Mouse (Mus musculus): Measurements from ENCODE around the gene Large2. TPM values are rescaled to one million over a fixed set of nuclear protein-coding genes. Genes with fewer than 3 reads are reported as not detected.
"Not testable (repeated sequence)": the region's sequence is repeated elsewhere in the genome, so short reads cannot be mapped to it uniquely, and the experiment has no call there.

Large2 gene
- polyA plus RNA-seq, 1 experiment: 0.31 TPM

DNA sequence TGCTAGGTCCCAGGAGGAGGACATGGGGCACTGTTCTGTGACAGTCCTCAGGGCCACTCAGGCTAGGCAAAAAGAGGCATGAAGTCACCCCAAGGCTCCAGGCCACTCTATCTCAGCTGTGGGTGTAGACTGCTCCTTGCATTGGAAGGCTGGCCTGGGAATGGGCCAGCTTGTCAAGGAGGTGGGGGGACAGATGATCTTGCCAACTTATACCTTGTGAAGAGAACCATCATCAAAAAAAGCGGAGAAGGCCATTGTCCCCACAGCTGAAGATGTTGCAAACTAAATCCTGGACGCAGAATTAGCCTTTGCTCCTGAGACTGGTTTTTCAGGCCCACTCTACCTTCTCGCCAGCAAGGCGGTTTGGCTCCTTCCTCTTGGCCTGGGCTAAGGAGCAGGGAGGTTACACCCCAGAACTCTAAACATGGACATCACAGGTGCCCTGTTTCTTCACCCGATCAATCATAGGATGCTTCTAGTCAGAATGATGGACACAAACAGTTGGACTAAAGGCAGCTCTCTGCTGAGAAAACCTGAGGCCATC lies 29.2 kb upstream of the Large2 start:
- TF ChIP-seq POLR2A (IDR thresholded peaks at IDR 0.05; ENCODE audit: extremely low read depth, insufficient read depth, low read length) (no peak), CTCF (IDR thresholded peaks at IDR 0.05; ENCODE audit: extremely low read depth, insufficient read depth, low read length) (no peak)
- Histone ChIP-seq H3K4me1 (ENCODE audit: control insufficient read depth, insufficient read depth, low read length) (peaks cover 6% of the 10 kb centered on the region; the same call in 1 of the 2 replicates), H3K27ac (ENCODE audit: insufficient read depth, low read length) (peak overlapping the region; percentile 11; the same call in 1 of the 2 replicates), H3K4me3 (ENCODE audit: insufficient read depth, low read length) (no peak overlapping the region)

DNA sequence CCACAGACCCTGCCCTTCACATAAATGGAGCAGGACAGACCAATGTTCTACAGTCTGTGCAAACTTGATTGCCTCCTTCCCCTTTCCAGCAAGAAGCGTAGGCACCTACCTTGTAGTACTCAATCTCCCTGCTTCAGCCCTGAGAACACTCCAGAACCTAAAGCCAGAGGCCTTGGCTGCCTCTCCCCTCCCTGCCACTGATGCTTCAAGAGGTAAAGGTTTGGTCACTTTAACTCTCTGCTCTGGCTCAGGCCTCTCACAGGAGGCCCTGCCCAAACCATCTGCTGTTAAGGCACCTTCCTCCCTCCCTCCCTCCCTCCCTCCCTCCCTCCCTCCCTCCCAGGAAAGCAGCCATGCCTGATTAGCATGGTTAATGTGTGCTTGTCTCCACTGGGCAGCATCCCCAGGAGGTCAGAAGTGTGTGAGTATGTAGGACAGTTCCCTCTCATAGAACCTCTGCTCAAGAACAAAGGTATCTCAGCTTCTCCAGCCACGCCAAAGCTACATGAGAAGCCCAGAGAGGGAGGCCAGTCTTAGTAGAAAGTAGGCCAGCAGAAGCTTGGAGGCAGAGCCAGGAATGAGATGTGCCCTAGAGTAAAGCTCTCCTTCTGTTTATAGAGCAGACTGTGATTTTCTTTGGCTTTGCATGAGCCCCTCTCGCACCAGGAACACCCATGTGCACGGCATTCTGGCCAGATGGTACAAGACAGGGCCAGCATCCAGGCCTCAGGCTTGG lies 28.1 kb upstream of the Large2 start:
- Histone ChIP-seq H3K4me1 (ENCODE audit: control insufficient read depth, insufficient read depth, low read length) (peaks cover 9% of the 10 kb centered on the region; the same call in 1 of the 2 replicates), H3K4me3 (ENCODE audit: insufficient read depth, low read length) (no peak overlapping the region), H3K27ac (ENCODE audit: insufficient read depth, low read length) (0 out of 2 replicates have a peak overlapping the region, but pooled peaks have one; percentile 31)
- TF ChIP-seq POLR2A (IDR thresholded peaks at IDR 0.05; ENCODE audit: extremely low read depth, insufficient read depth, low read length) (no peak; the same call in 1 of the 2 replicates), CTCF (IDR thresholded peaks at IDR 0.05; ENCODE audit: extremely low read depth, insufficient read depth, low read length) (no peak)

DNA sequence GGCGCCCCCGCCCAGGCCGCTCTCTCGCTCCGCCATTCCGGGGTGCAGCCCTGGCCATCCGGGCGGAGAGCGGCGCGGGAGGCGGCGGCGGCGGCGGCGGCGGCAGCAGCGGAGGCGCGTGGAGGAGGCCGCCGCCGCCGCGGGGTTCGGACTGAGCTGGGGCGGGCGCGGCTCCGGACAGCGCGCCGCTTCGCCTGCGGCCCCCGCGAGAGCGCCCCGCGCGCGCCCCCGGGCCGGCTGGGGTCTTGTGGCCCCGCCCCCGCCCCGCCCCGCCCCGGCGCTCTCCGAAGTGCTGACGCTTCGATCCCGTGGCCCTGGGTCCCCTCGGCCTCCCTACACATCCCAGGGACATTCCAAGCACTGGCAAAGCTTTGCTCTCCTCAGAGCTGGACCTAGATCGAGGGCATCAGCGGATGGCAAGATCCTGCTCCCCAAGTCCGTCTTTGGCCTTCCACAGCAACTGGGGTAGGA lies 26.5 kb upstream of the Large2 start, which contains the start of gene Mapk8ip1:
Gene Mapk8ip1 (minus strand): TSS at position 173 of the 471 bp plus-strand sequence.
- peak within 1 kb of the TSS; percentile 93 for H3K4me3 ChIP-seq (ENCODE audit: insufficient read depth, low read length)
- H3K4me1 ChIP-seq (ENCODE audit: control insufficient read depth, insufficient read depth, low read length): peaks cover 16% of the 10 kb centered on the region; the same call in 1 of the 2 replicates
- TF ChIP-seq CTCF (IDR thresholded peaks at IDR 0.05; ENCODE audit: extremely low read depth, insufficient read depth, low read length) (no peak), POLR2A (IDR thresholded peaks at IDR 0.05; ENCODE audit: extremely low read depth, insufficient read depth, low read length) (peak; percentile 54; the same call in 1 of the 2 replicates)
- peak within 1 kb of the TSS; percentile 89 for H3K27ac ChIP-seq (ENCODE audit: insufficient read depth, low read length)

- Histone ChIP-seq H3K4me1 (ENCODE audit: control insufficient read depth, insufficient read depth, low read length) (peaks cover 16% of the 10 kb centered on the region; the same call in 1 of the 2 replicates), H3K4me3 (ENCODE audit: insufficient read depth, low read length) (peak overlapping the region; percentile 93), H3K27ac (ENCODE audit: insufficient read depth, low read length) (peak overlapping the region; percentile 89)
- TF ChIP-seq POLR2A (IDR thresholded peaks at IDR 0.05; ENCODE audit: extremely low read depth, insufficient read depth, low read length) (no peak), CTCF (IDR thresholded peaks at IDR 0.05; ENCODE audit: extremely low read depth, insufficient read depth, low read length) (no peak)
Measured at GRCm38 (mm10) chr2:92400682-92401081, 26.0 kb upstream of the Large2 start.

DNA sequence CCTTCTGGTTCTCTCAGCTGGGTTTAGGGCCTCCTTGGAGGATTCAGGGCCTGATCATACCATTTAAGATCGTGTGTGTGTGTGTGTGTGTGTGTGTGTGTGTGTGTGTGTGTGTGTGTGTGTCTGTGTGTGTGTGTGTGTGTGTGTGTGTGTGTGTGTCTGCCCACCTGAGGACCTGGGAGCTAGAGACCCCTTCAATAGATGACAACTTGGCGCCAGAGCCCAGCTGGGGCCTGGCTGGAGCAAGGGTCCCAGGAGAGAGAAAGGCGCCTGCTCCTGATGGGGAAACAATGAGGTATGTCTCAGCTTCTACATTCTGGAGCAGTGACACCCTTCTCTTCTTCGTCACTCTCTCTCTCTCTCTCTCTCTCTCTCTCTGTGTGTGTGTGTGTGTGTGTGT lies 25.2 kb upstream of the Large2 start:
- Histone ChIP-seq H3K4me3 (ENCODE audit: insufficient read depth, low read length) (peak overlapping the region; percentile 93), H3K4me1 (ENCODE audit: control insufficient read depth, insufficient read depth, low read length) (peaks cover 15% of the 10 kb centered on the region; the same call in 1 of the 2 replicates)
- H3K27ac ChIP-seq (ENCODE audit: insufficient read depth, low read length): not testable (repeated sequence)

- H3K4me1 ChIP-seq (ENCODE audit: control insufficient read depth, insufficient read depth, low read length): peaks cover 15% of the 10 kb centered on the region
Measured at GRCm38 (mm10) chr2:92397436-92397835, 22.8 kb upstream of the Large2 start.

DNA sequence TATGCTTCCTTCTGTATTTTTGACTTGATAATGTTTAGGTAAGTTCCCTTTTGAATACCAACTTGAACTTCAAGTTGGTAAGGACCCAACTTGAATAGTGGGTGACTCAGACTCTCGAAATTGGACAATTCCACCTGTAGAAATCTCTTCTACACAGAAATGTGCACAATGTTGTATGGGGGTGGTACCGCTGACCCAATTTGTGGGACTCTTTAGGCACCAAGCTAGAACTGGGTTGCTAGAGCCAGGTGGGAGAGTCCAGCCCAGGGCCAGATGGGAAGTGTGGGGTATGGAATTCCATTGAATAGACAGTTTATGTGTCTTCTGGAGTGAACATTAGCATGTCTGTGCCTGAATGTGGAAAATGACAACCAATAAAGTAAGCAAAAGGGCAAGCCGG lies 20.9 kb upstream of the Large2 start:
- TF ChIP-seq CTCF (IDR thresholded peaks at IDR 0.05; ENCODE audit: extremely low read depth, insufficient read depth, low read length) (no peak), POLR2A (IDR thresholded peaks at IDR 0.05; ENCODE audit: extremely low read depth, insufficient read depth, low read length) (no peak)
- no peak overlapping the region for H3K4me3 ChIP-seq (ENCODE audit: insufficient read depth, low read length)
- peaks cover 23% of the 10 kb centered on the region for H3K4me1 ChIP-seq (ENCODE audit: control insufficient read depth, insufficient read depth, low read length)
- H3K27ac ChIP-seq (ENCODE audit: insufficient read depth, low read length): no peak overlapping the region

More at GRCm38 (mm10) chr2:92397436-92397835, 22.8 kb upstream of the Large2 start:
- Histone ChIP-seq H3K4me3 (ENCODE audit: insufficient read depth, low read length) (no peak overlapping the region), H3K27ac (ENCODE audit: insufficient read depth, low read length) (no peak overlapping the region)
- TF ChIP-seq CTCF (IDR thresholded peaks at IDR 0.05; ENCODE audit: extremely low read depth, insufficient read depth, low read length) (no peak), POLR2A (IDR thresholded peaks at IDR 0.05; ENCODE audit: extremely low read depth, insufficient read depth, low read length) (no peak)

- Histone ChIP-seq H3K4me1 (ENCODE audit: control insufficient read depth, insufficient read depth, low read length) (peaks cover 23% of the 10 kb centered on the region), H3K27ac (ENCODE audit: insufficient read depth, low read length) (peak overlapping the region; percentile 89), H3K4me3 (ENCODE audit: insufficient read depth, low read length) (peak overlapping the region; percentile 37)
- TF ChIP-seq POLR2A (IDR thresholded peaks at IDR 0.05; ENCODE audit: extremely low read depth, insufficient read depth, low read length): peak; percentile 28; the same call in 1 of the 2 replicates
- TF ChIP-seq CTCF (IDR thresholded peaks at IDR 0.05; ENCODE audit: extremely low read depth, insufficient read depth, low read length): no peak
Measured at GRCm38 (mm10) chr2:92392318-92393264, 17.9 kb upstream of the Large2 start.

- Histone ChIP-seq H3K4me1 (ENCODE audit: control insufficient read depth, insufficient read depth, low read length) (peaks cover 18% of the 10 kb centered on the region), H3K27ac (ENCODE audit: insufficient read depth, low read length) (peak overlapping the region; percentile 89), H3K4me3 (ENCODE audit: insufficient read depth, low read length) (peak overlapping the region; percentile 37)
- TF ChIP-seq POLR2A (IDR thresholded peaks at IDR 0.05; ENCODE audit: extremely low read depth, insufficient read depth, low read length): no peak
- no peak for TF ChIP-seq CTCF (IDR thresholded peaks at IDR 0.05; ENCODE audit: extremely low read depth, insufficient read depth, low read length)
Measured at GRCm38 (mm10) chr2:92391703-92392317, 17.1 kb upstream of the Large2 start.
